In the genomic region with DNA sequence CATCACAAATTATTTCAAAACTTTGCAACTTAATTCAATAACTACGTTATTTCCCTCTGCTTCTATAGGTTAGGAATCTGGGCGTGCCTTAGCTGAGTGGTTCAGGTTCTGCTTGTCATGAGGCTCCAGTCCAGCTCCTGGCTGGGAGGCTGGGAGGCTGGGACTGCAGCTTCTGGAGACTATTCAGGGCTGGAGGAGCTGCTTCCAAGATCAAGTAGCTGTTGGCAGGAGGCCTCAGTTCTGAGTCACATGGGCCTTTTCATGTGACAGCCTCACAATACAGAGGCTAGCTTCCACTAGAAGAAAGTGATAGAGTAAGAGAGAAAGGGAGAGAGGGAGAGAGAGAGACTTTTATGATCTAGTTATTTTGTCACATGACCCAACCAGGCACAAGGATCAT, we compare ENCODE assay signal across 9 mouse cellular contexts.
DNase-seq lines count a peak whose midpoint lies in the region; ATAC-seq and TF ChIP-seq lines count a peak whose summit lies in the region.
"Had no signal": no experiment of that assay in that cellular context is flagged by ENCODE, and none has a peak within 500 bp of the region (broad histone marks: within the 10 kb centered on the region; RNA-seq: fewer than 3 reads in every experiment).

No protein-coding gene starts in this region.

- H3K27me3 ChIP-seq in intestine, embryonic 15.5 days (replicated peaks) = no peaks in the 10 kb centered on the region
- no peaks in the 10 kb centered on the region for H3K27me3 ChIP-seq in intestine, postnatal 0 days (replicated peaks; ENCODE audit: control insufficient read depth, insufficient read depth, low read length)
- no peaks in the 10 kb centered on the region for H3K27me3 ChIP-seq in midbrain, postnatal 0 days (ENCODE audit: insufficient read depth, low read length)

- H3K9me3 ChIP-seq in intestine, embryonic 15.5 days = no peaks in the 10 kb centered on the region
- no peaks in the 10 kb centered on the region for H3K9me3 ChIP-seq in intestine, postnatal 0 days (ENCODE audit: control insufficient read depth)
- no peaks in the 10 kb centered on the region for H3K9me3 ChIP-seq in midbrain, postnatal 0 days (ENCODE audit: low read length)
- H3K9me3 ChIP-seq: G1E had no signal

- TF ChIP-seq CTCF in intestine, postnatal 0 days (IDR thresholded peaks at IDR 0.05; ENCODE audit: low read depth) = no peak
- no peak for TF ChIP-seq CTCF in brain, embryonic 14.5 days (IDR thresholded peaks at IDR 0.05; ENCODE audit: borderline replicate concordance, extremely low read depth, insufficient read depth, insufficient read length)
- no peak for TF ChIP-seq CTCF in layer of hippocampus, adult 2 months (conservative IDR thresholded peaks at IDR 0.05)
- no peak for TF ChIP-seq CTCF in midbrain, postnatal 0 days (IDR thresholded peaks at IDR 0.05)

- H3K4me3 ChIP-seq in intestine, embryonic 15.5 days (replicated peaks) = no peak overlapping the region
- H3K4me3 ChIP-seq in intestine, postnatal 0 days (ENCODE audit: low read depth, low read length) = no peak overlapping the region
- no peak overlapping the region for H3K4me3 ChIP-seq in layer of hippocampus, adult 2 months
- no peak overlapping the region for H3K4me3 ChIP-seq in midbrain, postnatal 0 days (ENCODE audit: low read depth, low read length)

- H3K27ac ChIP-seq in intestine, embryonic 15.5 days = no peak overlapping the region
- no peak overlapping the region for H3K27ac ChIP-seq in intestine, postnatal 0 days (ENCODE audit: low read depth, low read length)
- no peak overlapping the region for H3K27ac ChIP-seq in layer of hippocampus, adult 2 months
- H3K27ac ChIP-seq in midbrain, postnatal 0 days (ENCODE audit: low read depth, low read length) = no peak overlapping the region

- no peak overlapping the region for H3K9ac ChIP-seq in intestine, embryonic 15.5 days
- no peak overlapping the region for H3K9ac ChIP-seq in intestine, postnatal 0 days (ENCODE audit: low read depth, low read length)
- H3K9ac ChIP-seq in midbrain, postnatal 0 days (replicated peaks; ENCODE audit: low read length, poor library complexity, severe bottlenecking) = no peak overlapping the region

- no peaks in the 10 kb centered on the region for H3K36me3 ChIP-seq in intestine, embryonic 15.5 days
- H3K36me3 ChIP-seq in intestine, postnatal 0 days (ENCODE audit: control insufficient read depth, insufficient read depth) = no peaks in the 10 kb centered on the region
- no peaks in the 10 kb centered on the region for H3K36me3 ChIP-seq in midbrain, postnatal 0 days (ENCODE audit: insufficient read depth, low read length)
- H3K36me3 ChIP-seq: G1E had no signal

- WGBS in intestine, embryonic 15.5 days = 62% methylated on average over 2 of the region's 2 CpGs
- 55% methylated on average over 2 of the region's 2 CpGs for WGBS in intestine, postnatal 0 days
- WGBS in midbrain, postnatal 0 days = 74% methylated on average over 2 of the region's 2 CpGs

- H3K4me1 ChIP-seq in intestine, embryonic 15.5 days (replicated peaks) = 0 out of 2 replicates have a peak, but pooled peaks cover 5% of the 10 kb centered on the region
- 0 out of 2 replicates have a peak, but pooled peaks cover 5% of the 10 kb centered on the region for H3K4me1 ChIP-seq in intestine, postnatal 0 days (replicated peaks; ENCODE audit: control insufficient read depth, insufficient read depth, low read length)
- H3K4me1 ChIP-seq in midbrain, postnatal 0 days (ENCODE audit: insufficient read depth, low read length) = no peaks in the 10 kb centered on the region

- TF ChIP-seq POLR2A in brain, embryonic 14.5 days (IDR thresholded peaks at IDR 0.05; ENCODE audit: borderline replicate concordance, extremely low read depth, insufficient read depth, insufficient read length, poor library complexity, severe bottlenecking) = no peak

- H3K4me2 ChIP-seq in intestine, embryonic 15.5 days (replicated peaks) = no peak overlapping the region
- H3K4me2 ChIP-seq in intestine, postnatal 0 days (replicated peaks; ENCODE audit: low read depth) = no peak overlapping the region
- H3K4me2 ChIP-seq in midbrain, postnatal 0 days (ENCODE audit: low read depth, low read length, poor library complexity, severe bottlenecking) = no peak overlapping the region

- peak; percentile 73 for ATAC-seq in intestine, embryonic 15.5 days
- no peak for ATAC-seq in intestine, postnatal 0 days
- ATAC-seq in midbrain, postnatal 0 days (ENCODE audit: low FRiP score) = peak; percentile 62; the same call in 1 of the 2 replicates
- ATAC-seq in granulocyte monocyte progenitor cell, adult 5-6 weeks (replicated peaks; ENCODE audit: poor library complexity, severe bottlenecking) = no peak

- DNase-seq in brain, embryonic 14.5 days (ENCODE audit: low read depth) = peak; percentile 87
- peak; percentile 69 for DNase-seq in gastrocnemius, postnatal 25 days
- peak; percentile 30 to 32 for DNase-seq in layer of hippocampus, adult 2 months (ENCODE audit: low spot score in 2 of 2)
- peak; percentile 56 for DNase-seq in midbrain, postnatal 0 days (ENCODE audit: low spot score)
- DNase-seq in thymus, postnatal 10 days (ENCODE audit: low spot score in 2 of 2) = no peak

Comparison
In these comparisons a context has a peak if more than half of its experiments do, and no peak if none do; other contexts are left out.
1. ATAC-seq: peak in intestine, embryonic 15.5 days (single experiment) and midbrain, postnatal 0 days (single experiment); none in intestine, postnatal 0 days (single experiment) and granulocyte monocyte progenitor cell, adult 5-6 weeks (single experiment).
2. DNase-seq: peak in brain, embryonic 14.5 days (single experiment), gastrocnemius, postnatal 25 days (single experiment), layer of hippocampus, adult 2 months (2 of 2) and midbrain, postnatal 0 days (single experiment); none in thymus, postnatal 10 days (0 of 2).